Mouse (Mus musculus) hindbrain, embryonic 14.5 days (tissue): ENCODE measurements at regions not wholly inside any gene's neighbourhood (a gene's known extent, or its start where the extent isn't known, plus 50 kb on each side); places are given as distances from the start of the nearest gene placed in this dataset.

Experiments
- ATAC-seq: fragments of 200-750 bp; cut with Nextera tagmentation; 2 replicates; pipeline ENCODE4 v1.8.0; 2017; ENCODE audit warnings: moderate number of reproducible peaks, mild to moderate bottlenecking, moderate TSS enrichment, moderate library complexity; ENCODE audit not compliant: low FRiP score
- DNase-seq: peaks from one replicate; pipeline ENCODE4 v3.0.0-alpha.2; 2015; ENCODE audit warnings: low spot score
- H3K27ac ChIP-seq: fragments of 300-500 bp; sonication (generic); 2 replicates; pipeline ENCODE4 v1.5.1; 2014; ENCODE audit warnings: mild to moderate bottlenecking, moderate library complexity
- H3K27me3 ChIP-seq: fragments of 300-500 bp; sonication (generic); 2 replicates; pipeline ENCODE4 v1.6.1; 2014; ENCODE audit warnings: mild to moderate bottlenecking, low read length, mixed read lengths; ENCODE audit not compliant: control insufficient read depth, insufficient read depth
- H3K36me3 ChIP-seq: fragments of 300-500 bp; sonication (generic); replicated peaks from 2 replicates; pipeline ENCODE4 v1.6.1; 2014; ENCODE audit not compliant: control insufficient read depth, insufficient read depth
- H3K4me1 ChIP-seq: fragments of 300-500 bp; sonication (generic); replicated peaks from 2 replicates; pipeline ENCODE4 v1.6.1; 2014; ENCODE audit warnings: antibody characterized with exemption, low read length, mixed read lengths; ENCODE audit not compliant: control insufficient read depth, insufficient read depth
- H3K4me2 ChIP-seq: fragments of 300-500 bp; sonication (generic); replicated peaks from 2 replicates; pipeline ENCODE4 v1.6.1; 2014; ENCODE audit warnings: mild to moderate bottlenecking, moderate library complexity
- H3K4me3 ChIP-seq: fragments of 300-500 bp; sonication (generic); replicated peaks from 2 replicates; pipeline ENCODE4 v1.5.1; 2014; ENCODE audit warnings: mild to moderate bottlenecking, low read length
- H3K9ac ChIP-seq: fragments of 300-500 bp; sonication (generic); 2 replicates; pipeline ENCODE4 v1.6.1; 2014
- H3K9me3 ChIP-seq: fragments of 300-500 bp; sonication (generic); 2 replicates; pipeline ENCODE4 v1.6.1; 2016; ENCODE audit warnings: low read length; ENCODE audit not compliant: control insufficient read depth
- WGBS: fragments of 180-500 bp; shearing (Covaris S2); extraction: QIAGEN DNeasy Blood & Tissue Kit; methylation state at CpG from one replicate; pipeline ENCODE4 v1.1.7; 2014; 5-methylcytosine and 5-hydroxymethylcytosine counted together

GRCm38 (mm10) chr8:18449015-18449414 is 529.0 kb downstream of the Defb40 start:
- WGBS = 81% methylated on average over 3 of the region's 3 CpGs
- ATAC-seq (no peak), DNase-seq (no peak)
- no peak overlapping the region for H3K4me3 ChIP-seq
- no peaks in the 10 kb centered on the region for H3K36me3 ChIP-seq
- H3K9ac ChIP-seq = no peak overlapping the region
- H3K27ac ChIP-seq = no peak overlapping the region
- no peaks in the 10 kb centered on the region for H3K27me3 ChIP-seq
- no peak overlapping the region for H3K4me2 ChIP-seq
- no peaks in the 10 kb centered on the region for H3K9me3 ChIP-seq
- no peaks in the 10 kb centered on the region for H3K4me1 ChIP-seq

GRCm38 (mm10) chr8:18442212-18442611 is 535.8 kb downstream of the Defb40 start:
- Histone ChIP-seq H3K4me3 (no peak overlapping the region), H3K27me3 (no peaks in the 10 kb centered on the region), H3K9me3 (no peaks in the 10 kb centered on the region), H3K27ac (no peak overlapping the region), H3K36me3 (no peaks in the 10 kb centered on the region), H3K4me1 (no peaks in the 10 kb centered on the region), H3K4me2 (no peak overlapping the region), H3K9ac (no peak overlapping the region)
- DNase-seq (no peak), ATAC-seq (no peak)
- 68% methylated on average over 3 of the region's 3 CpGs for WGBS

- Histone ChIP-seq H3K9ac (no peak overlapping the region), H3K4me3 (no peak overlapping the region), H3K27me3 (no peaks in the 10 kb centered on the region), H3K4me1 (no peaks in the 10 kb centered on the region), H3K27ac (no peak overlapping the region), H3K36me3 (no peaks in the 10 kb centered on the region), H3K4me2 (no peak overlapping the region), H3K9me3 (peaks cover 5% of the 10 kb centered on the region; the same call in 1 of the 2 replicates)
- ATAC-seq (no peak), DNase-seq (no peak)
- 78% methylated on average over 5 of the region's 5 CpGs for WGBS
Measured at GRCm38 (mm10) chr8:18422846-18423245, 555.2 kb downstream of the Defb40 start.

- H3K4me2 ChIP-seq = no peak overlapping the region
- H3K36me3 ChIP-seq = no peaks in the 10 kb centered on the region
- H3K9me3 ChIP-seq = no peaks in the 10 kb centered on the region
- ATAC-seq = no peak
- 92% methylated on average over 2 of the region's 2 CpGs for WGBS
- H3K27ac ChIP-seq = no peak overlapping the region
- H3K4me1 ChIP-seq = no peaks in the 10 kb centered on the region
- no peak for DNase-seq
- no peak overlapping the region for H3K4me3 ChIP-seq
- H3K9ac ChIP-seq = no peak overlapping the region
- no peaks in the 10 kb centered on the region for H3K27me3 ChIP-seq
Measured at GRCm38 (mm10) chr8:18412470-18412869, 565.6 kb downstream of the Defb40 start.

GRCm38 (mm10) chr8:18406446-18406845 is 571.6 kb downstream of the Defb40 start:
- Histone ChIP-seq H3K9me3 (no peaks in the 10 kb centered on the region), H3K27me3 (no peaks in the 10 kb centered on the region), H3K4me1 (no peaks in the 10 kb centered on the region), H3K4me2 (no peak overlapping the region), H3K4me3 (no peak overlapping the region), H3K27ac (no peak overlapping the region), H3K9ac (no peak overlapping the region), H3K36me3 (no peaks in the 10 kb centered on the region)
- ATAC-seq (no peak), DNase-seq (no peak)
- WGBS = 74% methylated on average over 2 of the region's 2 CpGs

- Histone ChIP-seq H3K4me2 (no peak overlapping the region), H3K27ac (no peak overlapping the region), H3K9me3 (no peaks in the 10 kb centered on the region), H3K27me3 (no peaks in the 10 kb centered on the region), H3K9ac (no peak overlapping the region), H3K4me3 (no peak overlapping the region), H3K36me3 (no peaks in the 10 kb centered on the region), H3K4me1 (no peaks in the 10 kb centered on the region)
- WGBS = 2% methylated on average over 5 of the region's 5 CpGs
- ATAC-seq (peak; percentile 53; the same call in 1 of the 2 replicates), DNase-seq (peak; percentile 68)
Measured at GRCm38 (mm10) chr8:18388353-18388752, 589.7 kb downstream of the Defb40 start.

- H3K9ac ChIP-seq = no peak overlapping the region
Measured at GRCm38 (mm10) chr8:18381615-18382178, 596.4 kb downstream of the Defb40 start.

GRCm38 (mm10) chr8:18348716-18349115 is 629.3 kb downstream of the Defb40 start:
- no peaks in the 10 kb centered on the region for H3K36me3 ChIP-seq
- H3K4me1 ChIP-seq = no peaks in the 10 kb centered on the region
- DNase-seq (no peak), ATAC-seq (no peak)
- H3K9me3 ChIP-seq = no peaks in the 10 kb centered on the region
- H3K27me3 ChIP-seq = no peaks in the 10 kb centered on the region
- no peak overlapping the region for H3K27ac ChIP-seq
- no peak overlapping the region for H3K4me2 ChIP-seq
- no peak overlapping the region for H3K4me3 ChIP-seq
- WGBS = 94% methylated on average over 4 of the region's 4 CpGs
- H3K9ac ChIP-seq = no peak overlapping the region

More at GRCm38 (mm10) chr8:18381615-18382178, 596.4 kb downstream of the Defb40 start:
- no peak overlapping the region for H3K4me2 ChIP-seq
- no peak; the same call in 1 of the 2 replicates for ATAC-seq
- H3K9me3 ChIP-seq = no peaks in the 10 kb centered on the region
- H3K4me3 ChIP-seq = no peak overlapping the region
- H3K27me3 ChIP-seq = no peaks in the 10 kb centered on the region
- H3K27ac ChIP-seq = no peak overlapping the region
- 16% methylated on average over 3 of the region's 3 CpGs for WGBS
- no peaks in the 10 kb centered on the region for H3K36me3 ChIP-seq
- H3K4me1 ChIP-seq = no peaks in the 10 kb centered on the region
- DNase-seq = no peak

- no peak overlapping the region for H3K27ac ChIP-seq
- no peaks in the 10 kb centered on the region for H3K27me3 ChIP-seq
- no peak overlapping the region for H3K9ac ChIP-seq
- WGBS = 57% methylated on average over 4 of the region's 4 CpGs
- H3K4me2 ChIP-seq = no peak overlapping the region
- H3K36me3 ChIP-seq = no peaks in the 10 kb centered on the region
- no peak for ATAC-seq
- no peak overlapping the region for H3K4me3 ChIP-seq
- no peaks in the 10 kb centered on the region for H3K4me1 ChIP-seq
- H3K9me3 ChIP-seq = no peaks in the 10 kb centered on the region
- DNase-seq = no peak
Measured at GRCm38 (mm10) chr8:18346248-18346647, 631.8 kb downstream of the Defb40 start.

- Histone ChIP-seq H3K4me2 (no peak overlapping the region), H3K4me1 (no peaks in the 10 kb centered on the region), H3K27me3 (no peaks in the 10 kb centered on the region), H3K9me3 (no peaks in the 10 kb centered on the region), H3K4me3 (no peak overlapping the region), H3K9ac (no peak overlapping the region), H3K27ac (no peak overlapping the region), H3K36me3 (no peaks in the 10 kb centered on the region)
- peak; percentile 81 for DNase-seq
- whole genome bisulfite sequencing = 23% methylated on average over 6 of the region's 6 CpGs
- ATAC-seq = peak; percentile 79; the same call in 1 of the 2 replicates
Measured at GRCm38 (mm10) chr8:18345322-18345721, 632.7 kb downstream of the Defb40 start.
